Mouse (Mus musculus): ENCODE data around the gene Hnrnpa1. TPM values are rescaled to one million over a fixed set of nuclear protein-coding genes. Genes with fewer than 3 reads are reported as not detected.

Gene Hnrnpa1
- 1,920 and 1,979 TPM in 2 replicates for polyA plus RNA-seq (2016; fragmentation: Nextera tagmentation; extraction: Ambion mirVana)

DNA sequence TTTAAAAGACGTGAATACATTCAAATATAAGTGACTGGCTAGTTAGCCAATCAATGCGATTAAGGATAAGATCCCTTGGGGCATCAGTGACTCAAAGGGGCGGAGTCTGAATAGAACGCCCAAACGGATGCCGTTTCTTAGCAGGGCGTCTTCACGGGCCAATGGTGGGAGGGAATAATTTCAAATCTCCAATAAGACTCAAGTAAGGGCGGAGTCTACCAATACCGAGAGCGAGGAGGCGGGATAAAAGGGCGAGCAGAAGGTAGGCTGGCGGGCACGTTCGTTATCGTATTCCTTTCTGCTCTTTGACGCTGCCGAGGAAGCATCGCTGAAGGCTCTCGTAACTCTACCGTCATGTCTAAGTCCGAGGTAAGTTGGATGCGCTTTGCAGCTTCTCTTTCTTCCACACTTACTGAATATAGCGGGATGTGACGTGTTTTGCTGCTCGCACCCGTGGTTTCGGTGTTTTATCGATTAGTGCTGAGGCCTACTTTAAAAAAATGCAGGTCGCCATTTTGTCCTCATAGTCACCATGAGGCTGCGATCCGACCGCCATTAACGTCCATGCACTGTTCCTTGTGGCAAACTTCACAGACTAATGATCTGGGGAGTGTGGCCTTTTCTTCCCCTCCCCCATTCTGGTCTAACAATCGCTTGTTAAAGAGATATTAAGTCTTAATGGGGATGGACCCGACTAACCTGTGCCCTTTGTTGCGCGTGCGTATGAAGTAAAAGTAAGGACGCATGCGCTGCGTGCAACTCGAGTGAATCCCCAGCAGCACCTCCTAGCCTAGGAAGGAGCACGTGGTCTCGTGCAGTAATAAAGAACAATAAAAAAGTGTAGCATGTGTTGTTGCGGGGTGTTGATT lies at the start of gene Hnrnpa1:
TSS of gene Hnrnpa1 (plus strand) at position 273 of the 869 bp plus-strand sequence.
- H3K4me1 ChIP-seq = peaks cover 41% of the 10 kb centered on the region
- under 1% methylated on average over 47 of the region's 47 CpGs for WGBS
- H3K4me3 ChIP-seq = peak within 1 kb of the TSS; percentile 66
- H3K36me3 ChIP-seq (replicated peaks) = peaks cover 69% of the 10 kb centered on the region
- H3K27me3 ChIP-seq (ENCODE audit: poor library complexity, severe bottlenecking) = no peaks in the 10 kb centered on the region
- H3K9me3 ChIP-seq = peaks cover 6% of the 10 kb centered on the region; the same call in 1 of the 2 replicates
- DNase-seq (ENCODE audit: extremely low spot score, low spot score) = peak; percentile 93
- H3K27ac ChIP-seq = peak within 1 kb of the TSS; percentile 98

DNA sequence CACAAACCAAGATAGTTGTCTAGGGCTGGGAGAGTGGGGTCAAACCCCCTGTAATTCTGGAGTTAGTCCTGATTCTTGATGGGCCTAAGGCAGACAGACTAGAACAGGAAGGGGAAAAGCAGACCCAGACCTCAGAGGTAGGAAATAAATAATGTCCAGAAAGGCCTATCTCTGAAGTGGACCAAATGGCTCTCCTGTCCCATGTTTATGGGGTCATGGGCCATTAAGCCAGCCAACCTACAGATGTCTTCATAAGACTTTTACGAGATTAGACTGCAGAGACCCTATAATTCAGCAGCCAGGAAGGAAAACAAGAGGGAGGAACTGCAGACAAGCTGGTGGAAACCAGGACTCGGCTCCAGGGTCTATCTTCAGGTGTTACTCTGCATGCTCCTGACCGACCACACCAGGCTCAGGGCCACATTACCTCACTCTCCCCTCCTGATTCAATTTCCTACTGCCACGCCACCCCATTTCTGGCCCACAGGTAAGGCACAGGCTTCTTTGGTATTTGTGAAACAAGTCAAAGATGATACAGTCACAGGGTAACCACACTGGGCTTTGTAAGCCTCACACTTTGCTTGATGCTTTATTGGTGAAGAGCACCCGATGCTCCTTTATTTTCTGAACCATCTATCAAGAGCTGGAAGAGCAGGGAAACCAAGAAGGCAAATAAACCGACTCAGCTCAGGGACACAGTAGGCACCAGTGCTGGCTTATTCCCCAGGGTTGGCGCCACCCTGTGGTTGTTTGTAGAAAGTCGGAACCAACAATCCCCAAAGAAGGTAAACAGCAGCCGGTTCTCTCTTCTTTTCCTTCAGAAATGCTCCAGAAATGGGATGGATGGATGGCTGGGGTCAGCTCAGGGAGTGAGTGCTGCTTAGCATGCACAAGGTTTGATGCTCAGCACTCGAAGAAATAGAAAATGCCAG lies 49.4 kb upstream of the Hnrnpa1 start:
- H3K4me3 ChIP-seq = no peak overlapping the region
- no peaks in the 10 kb centered on the region for H3K4me1 ChIP-seq
- DNase-seq (ENCODE audit: extremely low spot score, low spot score) = peak; percentile 20
- peaks cover 66% of the 10 kb centered on the region for H3K36me3 ChIP-seq (replicated peaks)
- no peaks in the 10 kb centered on the region for H3K9me3 ChIP-seq
- WGBS = 70% methylated on average over 10 of the region's 10 CpGs
- H3K27ac ChIP-seq = no peak overlapping the region
- H3K27me3 ChIP-seq (ENCODE audit: poor library complexity, severe bottlenecking) = no peaks in the 10 kb centered on the region

GRCm38 (mm10) chr15:103193606-103194005 lies 46.6 kb upstream of the Hnrnpa1 start:
- Histone ChIP-seq H3K27ac (no peak overlapping the region), H3K27me3 (ENCODE audit: poor library complexity, severe bottlenecking) (no peaks in the 10 kb centered on the region), H3K4me1 (no peaks in the 10 kb centered on the region), H3K4me3 (no peak overlapping the region), H3K36me3 (replicated peaks) (peaks cover 94% of the 10 kb centered on the region), H3K9me3 (no peaks in the 10 kb centered on the region)
- DNase-seq (ENCODE audit: extremely low spot score, low spot score) = no peak
- 90% methylated on average over 2 of the region's 2 CpGs for WGBS

DNA sequence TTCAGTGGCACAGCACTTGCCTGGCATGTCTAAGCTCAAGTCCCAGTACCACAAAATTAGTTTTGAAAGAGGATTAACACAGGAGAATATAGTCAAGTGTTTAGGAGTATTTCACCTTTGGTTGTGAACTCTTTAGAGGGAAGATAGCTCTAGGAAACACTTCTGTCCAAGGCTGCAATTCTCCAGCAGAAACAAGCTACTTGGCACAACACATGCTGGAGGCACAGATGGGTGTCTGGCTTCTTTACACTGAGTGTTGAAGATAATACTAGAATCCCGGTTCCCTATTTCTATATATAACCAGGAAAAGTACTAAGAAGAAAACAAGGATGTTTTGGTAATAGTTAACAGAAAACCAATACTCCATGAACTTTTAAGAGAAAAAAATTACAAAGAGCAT lies 43.4 kb upstream of the Hnrnpa1 start:
- Histone ChIP-seq H3K4me3 (no peak overlapping the region), H3K4me1 (no peaks in the 10 kb centered on the region), H3K9me3 (no peaks in the 10 kb centered on the region), H3K27me3 (ENCODE audit: poor library complexity, severe bottlenecking) (no peaks in the 10 kb centered on the region), H3K27ac (no peak overlapping the region), H3K36me3 (replicated peaks) (peaks cover 100% of the 10 kb centered on the region)
- WGBS = 88% methylated on average over 1 of the region's 1 CpGs
- DNase-seq (ENCODE audit: extremely low spot score, low spot score) = no peak

DNA sequence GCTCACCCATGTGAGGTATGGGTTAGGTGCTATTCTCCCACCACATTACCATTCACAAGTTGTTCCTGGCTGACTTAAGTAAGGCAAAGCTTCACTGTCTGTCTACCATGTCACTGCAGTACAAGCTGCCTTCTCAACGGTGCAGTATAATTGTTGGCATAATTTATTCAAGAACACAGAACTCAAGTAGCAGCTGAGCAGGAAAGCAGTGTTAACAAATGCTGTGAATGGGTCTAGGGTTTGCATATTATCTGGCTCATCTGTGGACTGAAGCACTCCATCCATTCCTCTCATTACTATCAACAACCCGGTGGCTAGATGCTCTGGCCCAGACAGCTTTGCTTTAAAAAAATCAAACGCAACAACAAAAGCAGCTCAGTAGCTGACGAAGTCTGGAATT lies 42.4 kb upstream of the Hnrnpa1 start:
- H3K4me3 ChIP-seq = no peak overlapping the region
- 94% methylated on average over 4 of the region's 4 CpGs for WGBS

GRCm38 (mm10) chr15:103202088-103202793 lies 38.0 kb upstream of the Hnrnpa1 start:
- H3K4me3 ChIP-seq = no peak overlapping the region
- H3K27me3 ChIP-seq (ENCODE audit: poor library complexity, severe bottlenecking) = no peaks in the 10 kb centered on the region
- peaks cover 100% of the 10 kb centered on the region for H3K36me3 ChIP-seq (replicated peaks)
- 86% methylated on average over 6 of the region's 6 CpGs for WGBS
- no peak overlapping the region for H3K27ac ChIP-seq
- no peak for DNase-seq (ENCODE audit: extremely low spot score, low spot score)
- no peaks in the 10 kb centered on the region for H3K9me3 ChIP-seq
- no peaks in the 10 kb centered on the region for H3K4me1 ChIP-seq

More for the DNA sequence above, 42.4 kb upstream of the Hnrnpa1 start:
- no peaks in the 10 kb centered on the region for H3K4me1 ChIP-seq
- H3K27me3 ChIP-seq (ENCODE audit: poor library complexity, severe bottlenecking) = no peaks in the 10 kb centered on the region
- peaks cover 100% of the 10 kb centered on the region for H3K36me3 ChIP-seq (replicated peaks)
- no peaks in the 10 kb centered on the region for H3K9me3 ChIP-seq
- DNase-seq (ENCODE audit: extremely low spot score, low spot score) = no peak
- no peak overlapping the region for H3K27ac ChIP-seq

- no peak for DNase-seq (ENCODE audit: extremely low spot score, low spot score)
- Histone ChIP-seq H3K4me3 (no peak overlapping the region), H3K9me3 (no peaks in the 10 kb centered on the region), H3K4me1 (no peaks in the 10 kb centered on the region), H3K27me3 (ENCODE audit: poor library complexity, severe bottlenecking) (no peaks in the 10 kb centered on the region), H3K27ac (no peak overlapping the region), H3K36me3 (replicated peaks) (peaks cover 100% of the 10 kb centered on the region)
- 71% methylated on average over 2 of the region's 2 CpGs for whole genome bisulfite sequencing
Observed at GRCm38 (mm10) chr15:103205156-103205555, 35.1 kb upstream of the Hnrnpa1 start.

DNA sequence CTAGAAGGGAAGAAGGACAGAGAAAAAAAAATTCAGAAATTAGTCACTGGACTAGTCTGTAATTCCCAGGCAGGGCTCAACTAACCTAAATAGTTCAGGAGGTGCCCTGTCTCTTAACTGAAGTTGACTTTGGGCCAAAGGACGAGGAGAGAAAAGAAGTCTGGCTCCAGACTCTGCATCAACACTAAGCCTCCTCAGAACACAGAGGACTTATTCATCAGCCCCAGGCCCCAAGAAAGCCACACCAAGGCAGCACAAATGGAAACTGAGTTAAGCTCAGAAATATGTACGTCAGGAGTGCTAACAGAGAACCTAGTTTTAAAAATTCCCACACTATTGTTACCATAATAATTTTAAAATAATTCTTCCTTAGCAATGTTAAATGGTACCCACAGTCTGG lies 26.1 kb upstream of the Hnrnpa1 start:
- WGBS = 20% methylated on average over 2 of the region's 2 CpGs
- H3K4me1 ChIP-seq = peaks cover 51% of the 10 kb centered on the region

DNA sequence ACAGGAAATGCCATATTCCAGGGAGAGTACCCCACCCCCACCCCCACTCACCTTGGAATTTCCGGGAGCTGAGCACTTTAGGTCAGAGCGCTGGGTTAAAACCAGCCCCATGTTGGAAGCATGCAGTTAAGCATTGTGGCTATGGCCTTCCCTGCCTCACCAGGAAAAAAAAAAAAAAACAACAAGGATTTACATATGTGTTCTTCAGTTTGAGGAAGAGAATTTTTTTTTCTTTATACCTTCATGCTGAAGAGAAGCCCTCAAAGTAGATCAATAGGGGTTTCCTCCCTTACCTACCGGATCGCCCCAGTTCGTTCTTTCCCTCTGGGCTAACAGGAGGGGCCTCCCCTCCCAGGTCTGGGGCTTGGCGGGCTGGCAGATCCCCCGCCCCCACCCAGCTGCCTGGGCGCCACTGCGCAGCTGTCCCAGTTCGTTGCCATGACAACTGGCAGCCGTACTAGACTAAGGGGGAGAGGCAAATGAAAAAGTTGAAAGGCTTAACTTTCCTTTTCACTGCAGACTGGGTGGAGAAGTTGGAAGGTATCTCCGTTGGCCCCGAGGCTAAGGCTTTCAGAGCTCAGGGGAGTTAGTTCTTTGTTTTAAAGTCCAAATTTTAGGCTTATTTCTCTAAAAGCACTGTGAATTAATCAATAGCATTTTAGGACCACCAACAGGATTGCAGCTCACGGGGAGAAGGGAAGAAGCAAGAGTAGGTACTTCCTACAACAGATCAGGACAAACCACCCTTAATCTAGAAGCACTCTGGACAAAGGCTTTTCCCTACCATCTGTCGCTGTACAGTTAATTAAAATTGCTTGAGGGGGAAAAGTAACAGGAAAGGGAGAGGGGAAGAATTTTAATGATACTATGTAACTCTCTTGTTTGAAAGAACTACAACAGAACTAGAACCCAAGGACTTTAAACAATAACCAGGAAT lies 25.0 kb upstream of the Hnrnpa1 start:
- H3K4me1 ChIP-seq = peaks cover 51% of the 10 kb centered on the region
- peak; percentile 90 for DNase-seq (ENCODE audit: extremely low spot score, low spot score)
- peak overlapping the region; percentile 52 for H3K4me3 ChIP-seq
- WGBS = under 1% methylated on average over 15 of the region's 15 CpGs
- H3K36me3 ChIP-seq (replicated peaks) = peaks cover 48% of the 10 kb centered on the region
- H3K27ac ChIP-seq = peak overlapping the region; percentile 92
- no peaks in the 10 kb centered on the region for H3K27me3 ChIP-seq (ENCODE audit: poor library complexity, severe bottlenecking)
- H3K9me3 ChIP-seq = no peaks in the 10 kb centered on the region

More for the DNA sequence above, 26.1 kb upstream of the Hnrnpa1 start:
- H3K27ac ChIP-seq = peak overlapping the region; percentile 92
- H3K27me3 ChIP-seq (ENCODE audit: poor library complexity, severe bottlenecking) = no peaks in the 10 kb centered on the region
- peak overlapping the region; percentile 52 for H3K4me3 ChIP-seq
- no peak for DNase-seq (ENCODE audit: extremely low spot score, low spot score)
- H3K9me3 ChIP-seq = no peaks in the 10 kb centered on the region
- H3K36me3 ChIP-seq (replicated peaks) = peaks cover 48% of the 10 kb centered on the region

GRCm38 (mm10) chr15:103216052-103216451 lies 24.2 kb upstream of the Hnrnpa1 start:
- DNase-seq (ENCODE audit: extremely low spot score, low spot score) = no peak
- Histone ChIP-seq H3K4me1 (peaks cover 51% of the 10 kb centered on the region), H3K27me3 (ENCODE audit: poor library complexity, severe bottlenecking) (no peaks in the 10 kb centered on the region), H3K36me3 (replicated peaks) (peaks cover 48% of the 10 kb centered on the region), H3K4me3 (peak overlapping the region; percentile 52), H3K9me3 (no peaks in the 10 kb centered on the region), H3K27ac (peak overlapping the region; percentile 92)
- 8% methylated on average over 2 of the region's 2 CpGs for WGBS

DNA sequence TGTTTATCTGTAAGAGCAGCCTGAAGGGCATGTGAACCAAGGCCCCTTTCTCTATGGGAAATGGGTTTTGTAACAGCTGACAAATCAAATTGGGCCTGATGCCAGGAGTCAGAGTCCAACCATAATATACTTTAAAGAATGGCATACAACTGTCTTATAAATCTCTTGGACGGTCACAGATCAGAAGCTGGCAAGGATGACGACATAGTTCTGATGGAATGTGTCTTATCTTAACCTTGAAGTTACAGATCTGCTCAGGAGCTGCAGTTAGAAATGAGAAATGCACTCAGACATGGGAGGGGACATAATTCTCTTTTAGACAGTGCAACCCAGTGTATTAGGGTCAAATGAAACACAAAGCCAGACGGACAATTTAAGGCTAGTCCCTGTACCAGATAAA lies 19.4 kb upstream of the Hnrnpa1 start:
- H3K9me3 ChIP-seq = no peaks in the 10 kb centered on the region
- H3K27ac ChIP-seq = no peak overlapping the region
- H3K36me3 ChIP-seq (replicated peaks) = peaks cover 57% of the 10 kb centered on the region
- no peak overlapping the region for H3K4me3 ChIP-seq
- peaks cover 26% of the 10 kb centered on the region for H3K4me1 ChIP-seq
- 95% methylated on average over 3 of the region's 3 CpGs for WGBS
- DNase-seq (ENCODE audit: extremely low spot score, low spot score) = no peak
- H3K27me3 ChIP-seq (ENCODE audit: poor library complexity, severe bottlenecking) = no peaks in the 10 kb centered on the region
